Mouse (Mus musculus): ENCODE measurements around the gene Eps8l2. TPM values are rescaled to one million over a fixed set of nuclear protein-coding genes. Genes with fewer than 3 reads are reported as not detected.
"Not testable (repeated sequence)": the region's sequence is repeated elsewhere in the genome, so short reads cannot be mapped to it uniquely, and the experiment has no call there.

The Eps8l2 gene
- polyA plus RNA-seq, 1 experiment from 2014 or later = 2.6 TPM

- H3K4me2 ChIP-seq (ENCODE audit: low read depth, low read length); ATAC-seq (replicated peaks; ENCODE audit: extremely low read depth, insufficient read depth, low FRiP score); H3K4me1 ChIP-seq (ENCODE audit: control insufficient read depth, insufficient read depth, low read length); H3K27me3 ChIP-seq (ENCODE audit: control insufficient read depth, insufficient read depth, low read length); H3K4me3 ChIP-seq (ENCODE audit: low read length); H3K27ac ChIP-seq (ENCODE audit: low read length); H3K9ac ChIP-seq (ENCODE audit: low read length); H3K9me3 ChIP-seq (replicated peaks; ENCODE audit: control insufficient read depth, low read length): not testable (repeated sequence)
- peaks cover 18% of the 10 kb centered on the region for H3K36me3 ChIP-seq (ENCODE audit: control insufficient read depth, insufficient read depth)
- 95% methylated on average over 7 of the region's 7 CpGs for WGBS
Measured at GRCm38 (mm10) chr7:141407670-141408069, 69.0 kb downstream of the Eps8l2 start.

- H3K9ac ChIP-seq (ENCODE audit: low read length) = no peak overlapping the region
- H3K9me3 ChIP-seq (replicated peaks; ENCODE audit: control insufficient read depth, low read length) = no peaks in the 10 kb centered on the region
- H3K4me1 ChIP-seq (ENCODE audit: control insufficient read depth, insufficient read depth, low read length) = peaks cover 10% of the 10 kb centered on the region; the same call in 1 of the 2 replicates
- H3K36me3 ChIP-seq (ENCODE audit: control insufficient read depth, insufficient read depth) = peaks cover 18% of the 10 kb centered on the region
- no peak overlapping the region for H3K4me3 ChIP-seq (ENCODE audit: low read length)
- H3K27me3 ChIP-seq (ENCODE audit: control insufficient read depth, insufficient read depth, low read length) = no peaks in the 10 kb centered on the region
- peak; percentile 61 for ATAC-seq (replicated peaks; ENCODE audit: extremely low read depth, insufficient read depth, low FRiP score)
- H3K27ac ChIP-seq (ENCODE audit: low read length) = no peak overlapping the region
- H3K4me2 ChIP-seq (ENCODE audit: low read depth, low read length) = no peak overlapping the region
- WGBS = 13% methylated on average over 11 of the region's 11 CpGs
Measured at GRCm38 (mm10) chr7:141408833-141409232, 70.2 kb downstream of the Eps8l2 start.

GRCm38 (mm10) chr7:141410631-141411030 is 72.0 kb downstream of the Eps8l2 start:
- no peak overlapping the region for H3K27ac ChIP-seq (ENCODE audit: low read length)
- WGBS = 90% methylated on average over 8 of the region's 8 CpGs
- no peak overlapping the region for H3K9ac ChIP-seq (ENCODE audit: low read length)
- H3K4me1 ChIP-seq (ENCODE audit: control insufficient read depth, insufficient read depth, low read length) = peaks cover 17% of the 10 kb centered on the region
- no peak overlapping the region for H3K4me3 ChIP-seq (ENCODE audit: low read length)
- H3K4me2 ChIP-seq (ENCODE audit: low read depth, low read length) = no peak overlapping the region
- no peaks in the 10 kb centered on the region for H3K9me3 ChIP-seq (replicated peaks; ENCODE audit: control insufficient read depth, low read length)
- H3K27me3 ChIP-seq (ENCODE audit: control insufficient read depth, insufficient read depth, low read length) = no peaks in the 10 kb centered on the region
- peaks cover 18% of the 10 kb centered on the region for H3K36me3 ChIP-seq (ENCODE audit: control insufficient read depth, insufficient read depth)
- ATAC-seq (replicated peaks; ENCODE audit: extremely low read depth, insufficient read depth, low FRiP score) = no peak

- H3K27me3 ChIP-seq (ENCODE audit: control insufficient read depth, insufficient read depth, low read length) = no peaks in the 10 kb centered on the region
- H3K36me3 ChIP-seq (ENCODE audit: control insufficient read depth, insufficient read depth) = peaks cover 18% of the 10 kb centered on the region
- no peaks in the 10 kb centered on the region for H3K9me3 ChIP-seq (replicated peaks; ENCODE audit: control insufficient read depth, low read length)
- no peak overlapping the region for H3K27ac ChIP-seq (ENCODE audit: low read length)
- 93% methylated on average over 1 of the region's 1 CpGs for WGBS
- ATAC-seq (replicated peaks; ENCODE audit: extremely low read depth, insufficient read depth, low FRiP score) = no peak
- peak overlapping the region; percentile 5; the same call in 1 of the 2 replicates for H3K9ac ChIP-seq (ENCODE audit: low read length)
- H3K4me1 ChIP-seq (ENCODE audit: control insufficient read depth, insufficient read depth, low read length) = peaks cover 17% of the 10 kb centered on the region
- H3K4me3 ChIP-seq (ENCODE audit: low read length) = no peak overlapping the region
- no peak overlapping the region for H3K4me2 ChIP-seq (ENCODE audit: low read depth, low read length)
Measured at GRCm38 (mm10) chr7:141411667-141412066, 73.0 kb downstream of the Eps8l2 start.

Other genes with a start within 250 kb of the Eps8l2 start
- gene Sigirr, start 238.3 kb upstream of the Eps8l2 start, polyA plus RNA-seq (2015; fragmentation: Nextera tagmentation; extraction: Ambion mirVana) = 7.4 and 8.5 TPM in 2 replicates
- 0.49 and 1.00 TPM in 2 replicates for gene Ano9, start 221.1 kb upstream of the Eps8l2 start, polyA plus RNA-seq (2015; fragmentation: Nextera tagmentation; extraction: Ambion mirVana)
- gene Ptdss2, start 216.5 kb upstream of the Eps8l2 start, polyA plus RNA-seq (2015; fragmentation: Nextera tagmentation; extraction: Ambion mirVana) = 56.1 and 63.9 TPM in 2 replicates
- 96.9 and 111 TPM in 2 replicates for gene Rnh1, start 166.0 kb upstream of the Eps8l2 start, polyA plus RNA-seq (2015; fragmentation: Nextera tagmentation; extraction: Ambion mirVana)
- gene Hras, start 144.9 kb upstream of the Eps8l2 start, polyA plus RNA-seq (2015; fragmentation: Nextera tagmentation; extraction: Ambion mirVana) = 59.5 and 92.1 TPM in 2 replicates
- 3.0 and 4.1 TPM in 2 replicates for gene Lrrc56, start 144.7 kb upstream of the Eps8l2 start, polyA plus RNA-seq (2015; fragmentation: Nextera tagmentation; extraction: Ambion mirVana)
- gene Lmntd2, start 124.8 kb upstream of the Eps8l2 start, polyA plus RNA-seq (2015; fragmentation: Nextera tagmentation; extraction: Ambion mirVana) = 0.54 and 0.76 TPM in 2 replicates
- 16.1 and 17.2 TPM in 2 replicates for gene Rassf7, start 123.0 kb upstream of the Eps8l2 start, polyA plus RNA-seq (2015; fragmentation: Nextera tagmentation; extraction: Ambion mirVana)
- 43.5 and 50.7 TPM in 2 replicates for gene Phrf1, start 110.1 kb upstream of the Eps8l2 start, polyA plus RNA-seq (2015; fragmentation: Nextera tagmentation; extraction: Ambion mirVana)
- 4.7 and 9.1 TPM in 2 replicates for gene Irf7, start 72.4 kb upstream of the Eps8l2 start, polyA plus RNA-seq (2015; fragmentation: Nextera tagmentation; extraction: Ambion mirVana)
- 1.6 TPM in 1 of 2 replicates, not detected in the other for gene Cdhr5, start 62.1 kb upstream of the Eps8l2 start, polyA plus RNA-seq (2015; fragmentation: Nextera tagmentation; extraction: Ambion mirVana)
- gene Sct, start 59.7 kb upstream of the Eps8l2 start, polyA plus RNA-seq (2015; fragmentation: Nextera tagmentation; extraction: Ambion mirVana) = 2.1 and 2.8 TPM in 2 replicates
- gene Drd4, start 46.9 kb upstream of the Eps8l2 start, polyA plus RNA-seq (2015; fragmentation: Nextera tagmentation; extraction: Ambion mirVana) = 0.05 and 0.13 TPM in 2 replicates
- gene Deaf1, start 11.2 kb upstream of the Eps8l2 start, polyA plus RNA-seq (2015; fragmentation: Nextera tagmentation; extraction: Ambion mirVana) = 37.6 and 37.7 TPM in 2 replicates
- 32.2 and 32.5 TPM in 2 replicates for gene Tmem80, start 11.1 kb upstream of the Eps8l2 start, polyA plus RNA-seq (2015; fragmentation: Nextera tagmentation; extraction: Ambion mirVana)
- 227 and 257 TPM in 2 replicates for gene Taldo1, start 53.3 kb downstream of the Eps8l2 start, polyA plus RNA-seq (2015; fragmentation: Nextera tagmentation; extraction: Ambion mirVana)
- 26.6 and 28.0 TPM in 2 replicates for gene Gatd1, start 75.3 kb downstream of the Eps8l2 start, polyA plus RNA-seq (2015; fragmentation: Nextera tagmentation; extraction: Ambion mirVana)
- gene Cend1, start 90.6 kb downstream of the Eps8l2 start, polyA plus RNA-seq (2015; fragmentation: Nextera tagmentation; extraction: Ambion mirVana) = 5.2 and 5.9 TPM in 2 replicates
- 17.8 and 19.7 TPM in 2 replicates for gene Slc25a22, start 99.0 kb downstream of the Eps8l2 start, polyA plus RNA-seq (2015; fragmentation: Nextera tagmentation; extraction: Ambion mirVana)
- 9.0 and 9.7 TPM in 2 replicates for gene Pidd1, start 105.1 kb downstream of the Eps8l2 start, polyA plus RNA-seq (2015; fragmentation: Nextera tagmentation; extraction: Ambion mirVana)
- 704 and 720 TPM in 2 replicates for gene Rplp2, start 108.5 kb downstream of the Eps8l2 start, polyA plus RNA-seq (2015; fragmentation: Nextera tagmentation; extraction: Ambion mirVana)
- 73.1 and 78.0 TPM in 2 replicates for gene Pnpla2, start 116.3 kb downstream of the Eps8l2 start, polyA plus RNA-seq (2015; fragmentation: Nextera tagmentation; extraction: Ambion mirVana)
- gene Cracr2b, start 122.2 kb downstream of the Eps8l2 start, polyA plus RNA-seq (2015; fragmentation: Nextera tagmentation; extraction: Ambion mirVana) = 24.2 and 26.1 TPM in 2 replicates
- gene Cd151, start 128.5 kb downstream of the Eps8l2 start, polyA plus RNA-seq (2015; fragmentation: Nextera tagmentation; extraction: Ambion mirVana) = 42.2 and 44.0 TPM in 2 replicates
- gene Polr2l, start 136.3 kb downstream of the Eps8l2 start, polyA plus RNA-seq (2015; fragmentation: Nextera tagmentation; extraction: Ambion mirVana) = 56.7 and 61.5 TPM in 2 replicates
- 61.0 and 61.5 TPM in 2 replicates for gene Tspan4, start 136.4 kb downstream of the Eps8l2 start, polyA plus RNA-seq (2015; fragmentation: Nextera tagmentation; extraction: Ambion mirVana)
- 33.3 and 34.2 TPM in 2 replicates for gene Chid1, start 201.0 kb downstream of the Eps8l2 start, polyA plus RNA-seq (2015; fragmentation: Nextera tagmentation; extraction: Ambion mirVana)
- gene Ap2a2, start 223.3 kb downstream of the Eps8l2 start, polyA plus RNA-seq (2015; fragmentation: Nextera tagmentation; extraction: Ambion mirVana) = 54.1 and 54.9 TPM in 2 replicates